ENCODE assay signal across 14 mouse cellular contexts in the genomic region with DNA sequence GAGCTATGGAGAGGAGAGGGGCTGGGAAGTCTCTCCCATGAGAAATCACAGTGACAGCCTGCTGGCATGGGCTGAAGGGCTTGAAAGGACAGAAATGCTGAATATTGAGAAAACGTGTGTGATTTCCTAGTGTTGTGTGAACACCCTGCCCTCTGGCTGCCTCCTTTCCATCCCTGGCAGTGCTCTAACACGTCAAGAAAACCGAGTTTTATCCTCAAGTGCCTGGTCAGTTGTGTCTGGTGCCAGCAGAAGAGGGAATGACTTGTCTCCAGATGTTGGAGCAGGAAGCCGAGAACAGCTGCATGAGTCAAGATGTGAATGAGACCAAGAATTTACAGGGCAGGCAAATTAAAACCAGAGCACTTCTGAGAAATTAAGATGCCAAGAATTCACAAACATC. TPM values are rescaled to one million over a fixed set of nuclear protein-coding genes. Genes with fewer than 3 reads are reported as not detected.
DNase-seq lines count a peak whose midpoint lies in the region; ATAC-seq lines count a peak whose summit lies in the region.
"Had no signal": no experiment of that assay in that cellular context is flagged by ENCODE, and none has a peak within 500 bp of the region (broad histone marks: within the 10 kb centered on the region; RNA-seq: fewer than 3 reads in every experiment).

No protein-coding gene starts in this region.

- no peak overlapping the region for H3K4me3 ChIP-seq in intestine, embryonic 14.5 days (ENCODE audit: low read depth, low read length)
- no peak overlapping the region for H3K4me3 ChIP-seq in intestine, embryonic 15.5 days (replicated peaks)
- H3K4me3 ChIP-seq in embryonic facial prominence, embryonic 14.5 days (ENCODE audit: low read depth, low read length) = no peak overlapping the region
- H3K4me3 ChIP-seq in midbrain, embryonic 10.5 days = no peak overlapping the region

- H3K4me2 ChIP-seq in intestine, embryonic 14.5 days (ENCODE audit: low read length) = no peak overlapping the region
- H3K4me2 ChIP-seq in intestine, embryonic 15.5 days (replicated peaks) = no peak overlapping the region
- H3K4me2 ChIP-seq in embryonic facial prominence, embryonic 14.5 days (ENCODE audit: low read depth, low read length) = no peak overlapping the region
- H3K4me2 ChIP-seq: hindbrain, embryonic 14.5 days had no signal

- no peaks in the 10 kb centered on the region; the same call in 1 of the 2 replicates for H3K4me1 ChIP-seq in intestine, embryonic 14.5 days (replicated peaks; ENCODE audit: control insufficient read depth, insufficient read depth, low read length)
- peaks cover 8% of the 10 kb centered on the region; the same call in 1 of the 2 replicates for H3K4me1 ChIP-seq in intestine, embryonic 15.5 days (replicated peaks)
- peaks cover 24% of the 10 kb centered on the region for H3K4me1 ChIP-seq in embryonic facial prominence, embryonic 14.5 days (ENCODE audit: control insufficient read depth, insufficient read depth, low read length)
- peaks cover 12% of the 10 kb centered on the region; the same call in 1 of the 2 replicates for H3K4me1 ChIP-seq in midbrain, embryonic 10.5 days

- intact Hi-C loops in heart, postnatal 25 days (cut with DNase I) = no loop called here

- no peaks in the 10 kb centered on the region for H3K27me3 ChIP-seq in intestine, embryonic 14.5 days (replicated peaks; ENCODE audit: control insufficient read depth, insufficient read depth, low read length)
- H3K27me3 ChIP-seq in intestine, embryonic 15.5 days (replicated peaks) = no peaks in the 10 kb centered on the region
- no peaks in the 10 kb centered on the region for H3K27me3 ChIP-seq in embryonic facial prominence, embryonic 14.5 days (replicated peaks; ENCODE audit: control insufficient read depth, insufficient read depth, low read length)
- H3K27me3 ChIP-seq in midbrain, embryonic 10.5 days (ENCODE audit: low read depth, poor library complexity, severe bottlenecking) = no peaks in the 10 kb centered on the region

- no peaks in the 10 kb centered on the region for H3K36me3 ChIP-seq in intestine, embryonic 14.5 days (ENCODE audit: control insufficient read depth, insufficient read depth, low read length)
- no peaks in the 10 kb centered on the region for H3K36me3 ChIP-seq in intestine, embryonic 15.5 days
- no peaks in the 10 kb centered on the region for H3K36me3 ChIP-seq in embryonic facial prominence, embryonic 14.5 days (ENCODE audit: control insufficient read depth, insufficient read depth, low read length)
- no peaks in the 10 kb centered on the region for H3K36me3 ChIP-seq in midbrain, embryonic 10.5 days

- H3K9ac ChIP-seq in intestine, embryonic 14.5 days (ENCODE audit: low read length) = no peak overlapping the region
- no peak overlapping the region for H3K9ac ChIP-seq in intestine, embryonic 15.5 days
- H3K9ac ChIP-seq in embryonic facial prominence, embryonic 14.5 days (ENCODE audit: low read depth, low read length) = no peak overlapping the region
- H3K9ac ChIP-seq: hindbrain, embryonic 14.5 days had no signal

- no peak for ATAC-seq in intestine, embryonic 14.5 days (replicated peaks; ENCODE audit: low FRiP score, low TSS enrichment, low read depth)
- ATAC-seq in intestine, embryonic 15.5 days = no peak
- ATAC-seq in embryonic facial prominence, embryonic 14.5 days (ENCODE audit: low read depth) = no peak
- ATAC-seq: CD4-positive, CD25-positive, alpha-beta regulatory T cell, adult 4 months had no signal

- H3K9me3 ChIP-seq in intestine, embryonic 14.5 days (ENCODE audit: control insufficient read depth, low read length) = no peaks in the 10 kb centered on the region
- H3K9me3 ChIP-seq in intestine, embryonic 15.5 days = no peaks in the 10 kb centered on the region
- H3K9me3 ChIP-seq in embryonic facial prominence, embryonic 14.5 days (ENCODE audit: control insufficient read depth, low read length) = no peaks in the 10 kb centered on the region
- no peaks in the 10 kb centered on the region for H3K9me3 ChIP-seq in midbrain, embryonic 10.5 days (replicated peaks)

- peak; percentile 43 for DNase-seq in intestine, embryonic 14.5 days (ENCODE audit: low spot score)
- peak; percentile 77 for DNase-seq in embryonic facial prominence, embryonic 14.5 days (ENCODE audit: low spot score)
- DNase-seq in heart, postnatal 25 days (ENCODE audit: low spot score) = peak; percentile 21
- DNase-seq in right cerebral cortex, postnatal 14 days = no peak
- no peak for DNase-seq in midbrain, embryonic 10.5 days (ENCODE audit: low spot score)
- no peak for DNase-seq in embryo, embryonic 10.5 days (ENCODE audit: low spot score)
- DNase-seq: adrenal gland, postnatal 36 days; cerebellum, postnatal 10 days; kidney, adult 2 months; midbrain, embryonic 14.5 days had no signal

- 42% methylated on average over 4 of the region's 4 CpGs for WGBS in intestine, embryonic 14.5 days
- 40% methylated on average over 4 of the region's 4 CpGs for WGBS in intestine, embryonic 15.5 days
- WGBS in embryonic facial prominence, embryonic 14.5 days = 30% methylated on average over 4 of the region's 4 CpGs
- WGBS in midbrain, embryonic 10.5 days = 71% methylated on average over 4 of the region's 4 CpGs

- 0 out of 2 replicates have a peak overlapping the region, but pooled peaks have one; percentile 11 for H3K27ac ChIP-seq in intestine, embryonic 14.5 days (ENCODE audit: low read depth)
- no peak overlapping the region for H3K27ac ChIP-seq in intestine, embryonic 15.5 days
- H3K27ac ChIP-seq in embryonic facial prominence, embryonic 14.5 days (replicated peaks; ENCODE audit: low read depth, low read length) = peak overlapping the region; percentile 35
- no peak overlapping the region for H3K27ac ChIP-seq in midbrain, embryonic 10.5 days (replicated peaks)
- H3K27ac ChIP-seq: hindbrain, embryonic 14.5 days; macrophage had no signal

RNA-seq across cellular contexts. Expression of a gene that starts 33.9 kb away (rescaled TPM):
- 25.7 and 27.3 TPM in 2 replicates for polyA plus RNA-seq in intestine, embryonic 14.5 days (2014; fragmentation: Nextera tagmentation; extraction: Ambion mirVana)
- polyA plus RNA-seq in intestine, embryonic 15.5 days (2015; fragmentation: Nextera tagmentation; extraction: Ambion mirVana) = 23.9 and 26.2 TPM in 2 replicates
- polyA plus RNA-seq in embryonic facial prominence, embryonic 14.5 days (2014; fragmentation: Nextera tagmentation; extraction: Ambion mirVana) = 21.7 and 25.8 TPM in 2 replicates
- total RNA-seq in heart, postnatal 25 days (2021) = 1 to 10 TPM; 5.4 to 5.5 TPM
- 27.9 and 33.8 TPM in 2 replicates for polyA plus RNA-seq in midbrain, embryonic 10.5 days (2016; fragmentation: Nextera tagmentation; extraction: Ambion mirVana)

RNA-seq across cellular contexts. Expression of a gene that starts 34.6 kb away (rescaled TPM):
- polyA plus RNA-seq in intestine, embryonic 14.5 days (2014; fragmentation: Nextera tagmentation; extraction: Ambion mirVana) = 17.8 and 18.1 TPM in 2 replicates
- polyA plus RNA-seq in intestine, embryonic 15.5 days (2015; fragmentation: Nextera tagmentation; extraction: Ambion mirVana) = 17.0 and 19.7 TPM in 2 replicates
- 16.0 and 16.8 TPM in 2 replicates for polyA plus RNA-seq in embryonic facial prominence, embryonic 14.5 days (2014; fragmentation: Nextera tagmentation; extraction: Ambion mirVana)
- total RNA-seq in heart, postnatal 25 days (2021) = 10 to 100 TPM; 10.8 to 10.9 TPM
- polyA plus RNA-seq in midbrain, embryonic 10.5 days (2016; fragmentation: Nextera tagmentation; extraction: Ambion mirVana) = 18.7 and 19.5 TPM in 2 replicates

Comparison
In these comparisons a context has a peak if more than half of its experiments do, and no peak if none do; other contexts are left out.
1. H3K27ac ChIP-seq: peak in intestine, embryonic 14.5 days (single experiment) and embryonic facial prominence, embryonic 14.5 days (single experiment); none in intestine, embryonic 15.5 days (single experiment) and midbrain, embryonic 10.5 days (single experiment).
2. DNase-seq: peak in intestine, embryonic 14.5 days (single experiment), embryonic facial prominence, embryonic 14.5 days (single experiment) and heart, postnatal 25 days (single experiment); none in right cerebral cortex, postnatal 14 days (single experiment), midbrain, embryonic 10.5 days (single experiment) and embryo, embryonic 10.5 days (single experiment).